Comparison of ENCODE assay signal across 9 mouse cellular contexts in genomic region chr5:86063501-86063900, GRCm38 (mm10). TPM values are rescaled to one million over a fixed set of nuclear protein-coding genes. Genes with fewer than 3 reads are reported as not detected.
DNase-seq lines count a peak whose midpoint lies in the region; ATAC-seq and TF ChIP-seq lines count a peak whose summit lies in the region.
"Had no signal": no experiment of that assay in that cellular context is flagged by ENCODE, and none has a peak within 500 bp of the region (broad histone marks: within the 10 kb centered on the region; RNA-seq: fewer than 3 reads in every experiment).

No protein-coding gene starts in this region.

- 89% methylated on average over 1 of the region's 1 CpGs for WGBS in kidney, embryonic 16.5 days
- 95% methylated on average over 1 of the region's 1 CpGs for WGBS in embryonic facial prominence, embryonic 14.5 days
- WGBS in hindbrain, embryonic 16.5 days = 91% methylated on average over 1 of the region's 1 CpGs

- no peaks in the 10 kb centered on the region for H3K36me3 ChIP-seq in kidney, embryonic 16.5 days (ENCODE audit: insufficient read depth, low read length)
- no peaks in the 10 kb centered on the region for H3K36me3 ChIP-seq in embryonic facial prominence, embryonic 14.5 days (ENCODE audit: control insufficient read depth, insufficient read depth, low read length)
- no peaks in the 10 kb centered on the region for H3K36me3 ChIP-seq in hindbrain, embryonic 16.5 days (ENCODE audit: control insufficient read depth, insufficient read depth, low read length)
- H3K36me3 ChIP-seq in myocyte (ENCODE audit: control insufficient read depth, insufficient read depth) = peaks cover 3% of the 10 kb centered on the region

- ATAC-seq in kidney, embryonic 16.5 days (ENCODE audit: low FRiP score, low TSS enrichment) = no peak
- ATAC-seq in embryonic facial prominence, embryonic 14.5 days (ENCODE audit: low read depth) = no peak
- no peak for ATAC-seq in hindbrain, embryonic 16.5 days
- ATAC-seq: intestine, postnatal 0 days had no signal

- no peak overlapping the region for H3K4me3 ChIP-seq in kidney, embryonic 16.5 days (ENCODE audit: low read length)
- H3K4me3 ChIP-seq in embryonic facial prominence, embryonic 14.5 days (ENCODE audit: low read depth, low read length) = no peak overlapping the region
- H3K4me3 ChIP-seq in hindbrain, embryonic 16.5 days (ENCODE audit: low read length) = no peak overlapping the region
- peak overlapping the region; percentile 67 for H3K4me3 ChIP-seq in myocyte

- H3K27ac ChIP-seq in kidney, embryonic 16.5 days (ENCODE audit: low read length) = no peak overlapping the region
- H3K27ac ChIP-seq in embryonic facial prominence, embryonic 14.5 days (replicated peaks; ENCODE audit: low read depth, low read length) = no peak overlapping the region
- H3K27ac ChIP-seq in hindbrain, embryonic 16.5 days (ENCODE audit: low read depth, low read length) = no peak overlapping the region

- H3K9me3 ChIP-seq in kidney, embryonic 16.5 days (ENCODE audit: low read length) = no peaks in the 10 kb centered on the region
- H3K9me3 ChIP-seq in embryonic facial prominence, embryonic 14.5 days (ENCODE audit: control insufficient read depth, low read length) = no peaks in the 10 kb centered on the region
- H3K9me3 ChIP-seq in hindbrain, embryonic 16.5 days (ENCODE audit: control insufficient read depth, low read length) = no peaks in the 10 kb centered on the region

- TF ChIP-seq POLR2A in myocyte (IDR thresholded peaks at IDR 0.05; ENCODE audit: insufficient read length, low read depth) = no peak

- H3K27me3 ChIP-seq in kidney, embryonic 16.5 days (ENCODE audit: insufficient read depth, low read length) = no peaks in the 10 kb centered on the region
- no peaks in the 10 kb centered on the region for H3K27me3 ChIP-seq in embryonic facial prominence, embryonic 14.5 days (replicated peaks; ENCODE audit: control insufficient read depth, insufficient read depth, low read length)
- H3K27me3 ChIP-seq in hindbrain, embryonic 16.5 days (replicated peaks; ENCODE audit: control insufficient read depth, insufficient read depth, low read length) = no peaks in the 10 kb centered on the region
- no peaks in the 10 kb centered on the region for H3K27me3 ChIP-seq in myocyte (ENCODE audit: control insufficient read depth, insufficient read depth, insufficient read length)

- intact Hi-C loops in left cerebral cortex, postnatal 4 days (cut with DNase I) = no loop called here

- H3K4me1 ChIP-seq in kidney, embryonic 16.5 days (ENCODE audit: insufficient read depth, low read length) = peaks cover 12% of the 10 kb centered on the region; the same call in 1 of the 2 replicates
- peaks cover 10% of the 10 kb centered on the region; the same call in 1 of the 2 replicates for H3K4me1 ChIP-seq in embryonic facial prominence, embryonic 14.5 days (ENCODE audit: control insufficient read depth, insufficient read depth, low read length)
- H3K4me1 ChIP-seq in hindbrain, embryonic 16.5 days (ENCODE audit: control insufficient read depth, insufficient read depth, low read depth, low read length) = peaks cover 13% of the 10 kb centered on the region

- no peak overlapping the region for H3K9ac ChIP-seq in kidney, embryonic 16.5 days (replicated peaks; ENCODE audit: low read length)
- no peak overlapping the region for H3K9ac ChIP-seq in embryonic facial prominence, embryonic 14.5 days (ENCODE audit: low read depth, low read length)
- no peak overlapping the region for H3K9ac ChIP-seq in hindbrain, embryonic 16.5 days (ENCODE audit: low read depth, low read length)

- H3K79me2 ChIP-seq in myocyte (ENCODE audit: control insufficient read depth, insufficient read depth) = peaks cover 39% of the 10 kb centered on the region

- H3ac ChIP-seq in myocyte (ENCODE audit: control insufficient read depth, insufficient read length) = no peak overlapping the region

- DNase-seq in kidney, postnatal 36 days = no peak
- DNase-seq in embryonic facial prominence, embryonic 14.5 days (ENCODE audit: low spot score) = no peak
- no peak for DNase-seq in adrenal gland, adult 18-20 months (ENCODE audit: low spot score in 2 of 2)
- no peak for DNase-seq in left cerebral cortex, postnatal 4 days
- DNase-seq in adrenal gland, postnatal 36 days = no peak

- peak overlapping the region; percentile 58 for H3K4me2 ChIP-seq in kidney, embryonic 16.5 days (replicated peaks; ENCODE audit: low read depth, low read length)
- peak overlapping the region; percentile 78; the same call in 1 of the 2 replicates for H3K4me2 ChIP-seq in embryonic facial prominence, embryonic 14.5 days (ENCODE audit: low read depth, low read length)
- H3K4me2 ChIP-seq in hindbrain, embryonic 16.5 days (ENCODE audit: low read length) = peak overlapping the region; percentile 59
- peak overlapping the region; percentile 74 for H3K4me2 ChIP-seq in myocyte (ENCODE audit: low read depth)

TF ChIP-seq in myocyte, 11 proteins besides CTCF, POLR2A, EP300 and RAD21:
- TF ChIP-seq SRF (IDR thresholded peaks at IDR 0.05; ENCODE audit: control insufficient read depth, insufficient read length, low read depth) (no peak), TCF3 (IDR thresholded peaks at IDR 0.05; ENCODE audit: insufficient read length, low read depth) (no peak), MAX (IDR thresholded peaks at IDR 0.05; ENCODE audit: low read depth) (no peak), REST (IDR thresholded peaks at IDR 0.05; ENCODE audit: insufficient read depth, insufficient read length) (no peak), MYOD1 (IDR thresholded peaks at IDR 0.05; ENCODE audit: control insufficient read depth in 1 of 3, insufficient read length in 2 of 3, low read depth in 2 of 3) (no peak), POLR2AphosphoS2 (IDR thresholded peaks at IDR 0.05; ENCODE audit: insufficient read length, low read depth) (no peak), E2F4 (IDR thresholded peaks at IDR 0.05; ENCODE audit: insufficient read depth) (no peak), USF1 (IDR thresholded peaks at IDR 0.05; ENCODE audit: low read depth) (no peak), MYOG (IDR thresholded peaks at IDR 0.05; ENCODE audit: control insufficient read depth in 1 of 3, insufficient read depth in 1 of 3, insufficient read length in 2 of 3, low read depth in 2 of 3) (no peak), CEBPB (IDR thresholded peaks at IDR 0.05; ENCODE audit: insufficient read depth, poor library complexity, severe bottlenecking) (no peak), TCF12 (IDR thresholded peaks at IDR 0.05; ENCODE audit: insufficient read depth, poor library complexity, severe bottlenecking) (no peak)

RNA-seq across cellular contexts. Expression of gene Cenpc1, which starts 1.9 kb away (rescaled TPM):
- polyA plus RNA-seq in kidney, embryonic 16.5 days (2015; fragmentation: Nextera tagmentation; extraction: Ambion mirVana) = 29.5 and 33.6 TPM in 2 replicates
- polyA plus RNA-seq in embryonic facial prominence, embryonic 14.5 days (2014; fragmentation: Nextera tagmentation; extraction: Ambion mirVana) = 25.1 and 27.8 TPM in 2 replicates
- 30.7 and 31.0 TPM in 2 replicates for polyA plus RNA-seq in hindbrain, embryonic 16.5 days (2015; fragmentation: Nextera tagmentation; extraction: Ambion mirVana)
- polyA plus RNA-seq in myocyte (2012; fragmentation: generic; extraction: Trizol) = 3.8 TPM
- total RNA-seq in adrenal gland, adult 18-20 months (2021) = 10 to 100 TPM; 10.6 to 13.0 TPM
- 10 to 100 TPM; 34.3 to 36.2 TPM for total RNA-seq in left cerebral cortex, postnatal 4 days (2021)
- 10 to 100 TPM; 14.7 to 15.0 TPM for total RNA-seq in adrenal gland, postnatal 36 days (2021)

RNA-seq across cellular contexts. Expression of gene Stap1, which starts 8.0 kb away (rescaled TPM):
- polyA plus RNA-seq in kidney, embryonic 16.5 days (2015; fragmentation: Nextera tagmentation; extraction: Ambion mirVana) = 0.27 and 0.91 TPM in 2 replicates
- polyA plus RNA-seq in embryonic facial prominence, embryonic 14.5 days (2014; fragmentation: Nextera tagmentation; extraction: Ambion mirVana) = 0.81 and 1.2 TPM in 2 replicates
- 0.34 and 0.42 TPM in 2 replicates for polyA plus RNA-seq in hindbrain, embryonic 16.5 days (2015; fragmentation: Nextera tagmentation; extraction: Ambion mirVana)
- 0.08 TPM for polyA plus RNA-seq in myocyte (2012; fragmentation: generic; extraction: Trizol)
- total RNA-seq in adrenal gland, adult 18-20 months (2021) = 1 to 10 TPM in 1 of 2 experiments, under 1 TPM in 1; 0.70 to 1.1 TPM
- not detected for total RNA-seq in left cerebral cortex, postnatal 4 days (2021)
- under 1 TPM; 0.59 to 0.60 TPM for total RNA-seq in adrenal gland, postnatal 36 days (2021)
